Mouse (Mus musculus) hindbrain, embryonic 13.5 days (tissue): ENCODE measurements around the gene Slc12a7. TPM values are rescaled to one million over a fixed set of nuclear protein-coding genes. Genes with fewer than 3 reads are reported as not detected.

Experiments used
- ATAC-seq: fragments of 200-750 bp; cut with Nextera tagmentation; 2 replicates; pipeline ENCODE4 v1.8.0; 2017; ENCODE audit warnings: moderate TSS enrichment; ENCODE audit not compliant: low FRiP score
- H3K27ac ChIP-seq: fragments of 300-500 bp; sonication (generic); 2 replicates; pipeline ENCODE4 v1.5.1; 2015; ENCODE audit warnings: inconsistent platforms, mild to moderate bottlenecking, moderate library complexity
- H3K27me3 ChIP-seq: fragments of 300-500 bp; sonication (generic); 2 replicates; pipeline ENCODE4 v1.6.1; 2015; ENCODE audit warnings: mild to moderate bottlenecking, inconsistent platforms
- H3K36me3 ChIP-seq: fragments of 300-500 bp; sonication (generic); 2 replicates; pipeline ENCODE4 v1.6.1; 2015; ENCODE audit warnings: mild to moderate bottlenecking, inconsistent platforms
- H3K4me1 ChIP-seq: fragments of 300-500 bp; sonication (generic); replicated peaks from 2 replicates; pipeline ENCODE4 v1.6.1; 2015; ENCODE audit warnings: inconsistent platforms
- H3K4me2 ChIP-seq: fragments of 300-500 bp; sonication (generic); 2 replicates; pipeline ENCODE4 v1.6.1; 2015; ENCODE audit warnings: inconsistent platforms, mild to moderate bottlenecking, moderate library complexity
- H3K4me3 ChIP-seq: fragments of 300-500 bp; sonication (generic); 2 replicates; pipeline ENCODE4 v1.5.1; 2015; ENCODE audit warnings: mild to moderate bottlenecking, inconsistent platforms
- H3K9ac ChIP-seq: fragments of 300-500 bp; sonication (generic); 2 replicates; pipeline ENCODE4 v1.6.1; 2015; ENCODE audit warnings: mild to moderate bottlenecking, inconsistent platforms
- H3K9me3 ChIP-seq: fragments of 300-500 bp; sonication (generic); 2 replicates; pipeline ENCODE4 v1.6.1; 2016; ENCODE audit warnings: inconsistent platforms
- WGBS: fragments of 180-500 bp; shearing (Covaris S2); methylation state at CpG from one replicate; pipeline ENCODE4 v1.1.7; 2015; 5-methylcytosine and 5-hydroxymethylcytosine counted together
- polyA plus RNA-seq: library from polyadenylated mRNA; unstranded; fragments of >200 nt; fragmentation: Nextera tagmentation; extraction: Ambion mirVana; gene quantifications from 2 replicates; pipeline ENCODE4 v1.2.1, GENCODE M21; 2015

Slc12a7 gene
- polyA plus RNA-seq, 1 experiment from 2014 or later, result 14.3 TPM

DNA sequence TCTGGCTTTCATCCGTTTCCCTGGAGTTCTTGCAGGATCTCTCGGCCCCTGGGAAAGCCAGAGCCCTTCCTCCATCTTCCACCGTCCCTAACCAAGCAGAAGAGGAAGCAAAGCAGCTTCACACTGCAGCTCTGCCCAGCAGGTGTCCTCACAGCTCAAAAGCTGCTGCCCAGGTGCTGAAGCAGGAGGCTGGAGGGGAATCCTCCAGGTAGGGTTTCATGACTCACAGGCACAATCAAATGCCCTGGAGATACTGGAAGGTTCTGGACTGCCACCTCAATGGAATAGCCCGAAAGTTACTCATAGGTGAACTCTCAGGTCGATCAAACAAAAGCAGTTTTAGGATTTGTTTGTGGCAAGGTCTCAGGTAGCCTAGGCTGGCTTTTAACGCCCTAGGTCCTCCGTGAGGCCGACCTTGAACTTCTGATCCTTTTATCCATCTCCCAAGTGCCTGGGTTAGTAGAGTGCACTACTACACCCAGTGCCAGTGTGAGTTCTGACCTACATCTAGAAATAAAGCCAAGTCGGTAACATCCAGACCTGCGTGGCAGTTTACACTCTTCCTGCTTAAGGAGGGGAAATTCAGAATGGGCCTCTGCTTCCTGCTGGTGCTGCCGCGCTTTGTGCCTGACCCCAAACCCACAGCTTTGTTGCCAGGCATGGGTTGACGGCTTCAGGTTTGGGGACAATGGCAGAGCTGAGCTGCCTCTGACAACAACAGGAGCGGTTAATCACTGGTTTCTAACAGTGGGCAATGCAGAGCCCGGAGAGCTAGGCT lies 16.0 kb downstream of the Slc12a7 start:
- ATAC-seq, result no peak
- Histone ChIP-seq H3K36me3 (no peaks in the 10 kb centered on the region), H3K4me1 (peaks cover 15% of the 10 kb centered on the region), H3K4me3 (no peak overlapping the region), H3K9ac (no peak overlapping the region; the same call in 1 of the 2 replicates), H3K9me3 (no peaks in the 10 kb centered on the region), H3K27me3 (0 out of 2 replicates have a peak, but pooled peaks cover 3% of the 10 kb centered on the region), H3K27ac (0 out of 2 replicates have a peak overlapping the region, but pooled peaks have one; percentile 8), H3K4me2 (no peak overlapping the region)
- 37% methylated on average over 15 of the region's 15 CpGs for WGBS

DNA sequence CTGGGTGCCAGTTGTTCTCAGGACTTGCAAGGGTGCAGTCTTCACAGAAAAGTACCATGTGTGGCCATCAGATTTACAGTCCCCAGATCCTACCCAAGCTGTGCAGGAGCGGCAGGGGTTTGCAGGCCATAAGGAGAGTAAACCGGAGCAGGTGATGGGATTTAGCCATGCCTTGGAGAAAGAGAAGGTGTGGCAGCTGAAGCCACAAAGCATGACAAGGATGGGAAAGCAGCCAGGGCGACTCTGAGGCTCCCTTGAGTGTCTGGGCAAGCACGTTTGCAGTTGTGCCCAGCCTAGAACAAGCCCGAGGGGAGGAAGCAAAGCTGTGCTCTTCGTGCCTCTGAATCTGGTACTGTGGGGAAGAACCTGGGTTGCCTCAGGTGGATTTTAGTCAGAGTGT lies 17.5 kb downstream of the Slc12a7 start:
- no peak for ATAC-seq
- Histone ChIP-seq H3K36me3 (no peaks in the 10 kb centered on the region), H3K27me3 (0 out of 2 replicates have a peak, but pooled peaks cover 3% of the 10 kb centered on the region), H3K4me1 (peaks cover 14% of the 10 kb centered on the region), H3K4me3 (no peak overlapping the region), H3K27ac (no peak overlapping the region), H3K9ac (no peak overlapping the region), H3K9me3 (no peaks in the 10 kb centered on the region), H3K4me2 (no peak overlapping the region)
- WGBS, result 62% methylated on average over 6 of the region's 6 CpGs

DNA sequence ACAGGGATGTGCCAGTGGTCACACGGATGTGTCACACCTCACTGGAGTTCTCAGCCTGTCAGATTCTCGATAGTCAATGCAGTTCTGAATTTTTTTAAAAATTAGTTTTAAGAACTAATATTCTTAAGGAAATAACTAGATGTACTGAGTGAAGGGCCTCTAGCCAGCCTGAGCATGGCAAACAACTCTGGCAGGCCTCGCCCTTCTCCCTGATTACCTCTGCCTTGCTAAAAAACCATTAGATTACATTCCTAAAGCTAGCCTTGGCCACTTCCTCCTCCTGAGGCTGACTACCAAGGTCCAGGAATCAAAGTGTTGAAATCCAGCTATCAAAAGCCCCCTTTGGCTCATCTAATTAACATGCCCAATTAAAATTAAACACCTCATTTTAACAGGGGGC lies 18.4 kb downstream of the Slc12a7 start:
- 96% methylated on average over 3 of the region's 3 CpGs for WGBS
- Histone ChIP-seq H3K27ac (no peak overlapping the region), H3K9me3 (no peaks in the 10 kb centered on the region), H3K4me3 (no peak overlapping the region), H3K4me1 (peaks cover 14% of the 10 kb centered on the region), H3K27me3 (0 out of 2 replicates have a peak, but pooled peaks cover 3% of the 10 kb centered on the region), H3K9ac (no peak overlapping the region), H3K4me2 (no peak overlapping the region), H3K36me3 (no peaks in the 10 kb centered on the region)
- ATAC-seq, result no peak

DNA sequence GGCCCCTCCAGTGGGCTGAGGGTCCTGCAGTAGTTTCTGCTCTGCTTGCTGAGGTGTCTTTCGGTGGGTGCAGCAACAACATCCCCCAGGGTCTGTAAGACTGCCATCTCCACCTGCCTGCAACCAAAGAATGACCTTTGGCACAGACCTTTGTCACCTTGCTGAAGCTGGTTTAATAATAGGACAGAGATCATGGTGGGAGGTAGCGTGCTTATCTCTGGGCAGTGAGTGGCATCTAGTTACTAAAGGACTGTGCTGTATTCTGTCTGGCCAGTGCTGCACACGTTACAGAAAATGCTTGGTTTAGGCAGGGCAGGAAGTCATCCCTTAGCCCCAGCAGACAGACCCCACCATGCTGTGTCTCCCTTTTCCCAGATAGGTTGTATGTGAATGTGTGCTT lies 22.9 kb downstream of the Slc12a7 start:
- WGBS, result 88% methylated on average over 3 of the region's 3 CpGs
- Histone ChIP-seq H3K4me1 (no peaks in the 10 kb centered on the region; the same call in 1 of the 2 replicates), H3K27ac (no peak overlapping the region), H3K4me2 (no peak overlapping the region), H3K4me3 (no peak overlapping the region), H3K9me3 (no peaks in the 10 kb centered on the region), H3K27me3 (no peaks in the 10 kb centered on the region), H3K36me3 (no peaks in the 10 kb centered on the region), H3K9ac (no peak overlapping the region)
- no peak for ATAC-seq

DNA sequence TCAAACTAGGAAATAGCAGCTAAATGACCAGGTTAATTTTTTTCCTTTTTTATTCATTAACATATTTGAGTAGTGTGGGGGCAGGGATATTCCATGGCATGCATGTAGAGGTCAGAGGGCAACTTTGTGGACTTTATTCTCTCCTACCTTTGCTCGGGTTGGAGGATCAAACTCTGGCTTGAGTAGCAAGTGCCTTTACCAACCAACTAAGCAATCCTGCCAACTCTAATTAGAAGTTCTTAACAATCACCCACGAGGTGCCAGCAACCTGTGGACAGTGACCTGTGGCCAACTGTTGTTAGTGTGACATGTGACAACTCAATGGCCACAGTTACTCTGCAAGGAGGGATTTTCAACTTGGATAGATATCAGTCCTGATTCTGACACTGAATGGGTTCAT lies 24.0 kb downstream of the Slc12a7 start:
- Histone ChIP-seq H3K4me1 (no peaks in the 10 kb centered on the region; the same call in 1 of the 2 replicates), H3K36me3 (no peaks in the 10 kb centered on the region), H3K27me3 (no peaks in the 10 kb centered on the region), H3K9me3 (no peaks in the 10 kb centered on the region), H3K27ac (no peak overlapping the region), H3K4me2 (no peak overlapping the region), H3K9ac (no peak overlapping the region), H3K4me3 (no peak overlapping the region)
- 63% methylated on average over 2 of the region's 2 CpGs for WGBS
- ATAC-seq, result no peak

DNA sequence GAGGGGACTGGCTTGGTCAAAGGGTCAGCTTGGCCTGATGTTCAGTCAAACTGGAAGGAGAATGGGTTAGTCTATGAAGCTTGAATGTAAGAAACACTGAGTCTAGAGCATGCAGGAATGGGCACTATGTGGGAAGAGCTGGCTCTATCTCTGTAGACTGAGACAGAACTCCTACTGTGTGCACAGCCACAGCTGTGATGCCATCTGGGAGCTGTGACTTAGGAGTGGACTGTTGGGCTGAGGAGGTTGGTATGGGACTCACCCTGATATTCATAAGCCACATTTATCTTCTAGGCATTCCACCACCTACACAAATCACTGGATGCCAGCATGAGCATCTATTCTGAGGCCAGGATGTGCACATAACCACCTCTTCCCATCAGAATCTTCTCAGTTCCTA lies 24.5 kb downstream of the Slc12a7 start:
- no peak overlapping the region for H3K4me3 ChIP-seq
- H3K4me2 ChIP-seq, result no peak overlapping the region
- no peaks in the 10 kb centered on the region for H3K9me3 ChIP-seq
- H3K27me3 ChIP-seq, result no peaks in the 10 kb centered on the region
- ATAC-seq, result no peak
- H3K4me1 ChIP-seq, result no peaks in the 10 kb centered on the region; the same call in 1 of the 2 replicates
- no peak overlapping the region for H3K9ac ChIP-seq
- H3K27ac ChIP-seq, result no peak overlapping the region
- no peaks in the 10 kb centered on the region for H3K36me3 ChIP-seq

DNA sequence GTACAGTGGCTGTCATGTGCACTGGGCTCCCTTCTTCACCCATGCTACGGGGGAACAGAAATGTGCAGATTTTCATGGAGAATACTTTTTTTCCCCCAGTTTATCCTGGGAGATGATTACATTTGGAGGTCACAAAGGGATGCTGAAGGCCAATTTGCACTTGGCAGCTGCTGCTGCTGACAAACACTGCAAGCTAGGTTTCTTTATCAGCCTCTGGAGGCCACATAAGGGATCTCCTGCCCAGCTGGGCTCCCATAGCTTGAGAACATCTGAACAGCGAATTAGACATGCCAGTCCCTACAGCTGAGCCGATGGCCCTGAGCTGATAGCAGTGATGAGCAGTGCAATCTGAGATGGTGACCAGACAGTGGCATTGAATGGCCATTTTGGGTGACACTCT lies 26.7 kb downstream of the Slc12a7 start:
- 61% methylated on average over 3 of the region's 3 CpGs for WGBS
- no peak overlapping the region for H3K4me3 ChIP-seq
- no peaks in the 10 kb centered on the region for H3K36me3 ChIP-seq
- no peak for ATAC-seq
- H3K4me1 ChIP-seq, result peaks cover 9% of the 10 kb centered on the region
- H3K4me2 ChIP-seq, result no peak overlapping the region
- H3K9me3 ChIP-seq, result no peaks in the 10 kb centered on the region
- H3K27ac ChIP-seq, result no peak overlapping the region
- no peaks in the 10 kb centered on the region for H3K27me3 ChIP-seq
- no peak overlapping the region for H3K9ac ChIP-seq

DNA sequence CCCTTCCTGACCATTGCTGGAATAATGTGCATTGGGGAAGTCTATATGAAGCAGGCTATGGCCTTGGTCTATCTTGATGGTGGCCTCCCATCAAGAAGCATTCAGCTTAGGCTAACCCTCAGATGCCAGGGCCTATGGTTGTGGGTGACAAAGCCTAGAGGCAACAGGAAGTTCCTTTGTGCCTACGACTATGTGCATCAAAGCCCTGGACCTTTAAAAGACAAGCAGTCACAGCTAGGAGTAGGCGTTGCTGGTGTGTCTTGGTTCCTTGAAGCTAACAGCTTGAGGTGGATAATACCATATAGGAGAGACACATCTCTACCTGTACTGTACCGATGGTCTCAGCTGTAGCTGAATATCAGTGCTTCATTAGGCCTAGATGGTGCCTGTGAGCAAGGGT lies 27.2 kb downstream of the Slc12a7 start:
- ATAC-seq, result no peak
- Histone ChIP-seq H3K4me2 (no peak overlapping the region), H3K36me3 (no peaks in the 10 kb centered on the region), H3K4me3 (no peak overlapping the region), H3K27ac (no peak overlapping the region), H3K4me1 (peaks cover 14% of the 10 kb centered on the region), H3K9ac (no peak overlapping the region), H3K9me3 (no peaks in the 10 kb centered on the region), H3K27me3 (no peaks in the 10 kb centered on the region)
- WGBS, result 93% methylated on average over 3 of the region's 3 CpGs

DNA sequence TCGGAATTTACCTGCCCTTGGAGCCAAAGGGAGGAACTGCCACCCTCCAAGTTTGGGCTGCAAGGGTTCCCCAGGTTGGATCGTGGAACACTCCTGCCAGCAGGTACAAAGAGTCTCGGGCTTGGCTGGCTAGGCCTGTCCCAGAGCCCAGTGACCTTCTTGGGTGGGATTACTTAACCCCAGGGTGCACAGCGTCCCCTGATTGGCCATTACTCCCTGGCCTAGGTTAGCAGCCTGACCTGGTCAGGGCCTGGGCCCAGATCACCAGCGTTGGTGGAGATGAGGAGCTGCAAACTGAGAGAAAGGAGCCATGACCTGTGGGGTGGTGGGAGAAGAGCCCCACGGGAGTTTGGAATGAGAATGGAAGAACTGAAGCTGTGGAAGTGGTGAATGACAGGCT lies 30.0 kb downstream of the Slc12a7 start:
- Histone ChIP-seq H3K4me2 (peak overlapping the region; percentile 90), H3K27ac (no peak overlapping the region), H3K9me3 (no peaks in the 10 kb centered on the region), H3K27me3 (no peaks in the 10 kb centered on the region), H3K4me3 (peak overlapping the region; percentile 61), H3K9ac (no peak overlapping the region), H3K4me1 (peaks cover 30% of the 10 kb centered on the region), H3K36me3 (no peaks in the 10 kb centered on the region)
- 41% methylated on average over 6 of the region's 6 CpGs for WGBS
- peak; percentile 15 for ATAC-seq

DNA sequence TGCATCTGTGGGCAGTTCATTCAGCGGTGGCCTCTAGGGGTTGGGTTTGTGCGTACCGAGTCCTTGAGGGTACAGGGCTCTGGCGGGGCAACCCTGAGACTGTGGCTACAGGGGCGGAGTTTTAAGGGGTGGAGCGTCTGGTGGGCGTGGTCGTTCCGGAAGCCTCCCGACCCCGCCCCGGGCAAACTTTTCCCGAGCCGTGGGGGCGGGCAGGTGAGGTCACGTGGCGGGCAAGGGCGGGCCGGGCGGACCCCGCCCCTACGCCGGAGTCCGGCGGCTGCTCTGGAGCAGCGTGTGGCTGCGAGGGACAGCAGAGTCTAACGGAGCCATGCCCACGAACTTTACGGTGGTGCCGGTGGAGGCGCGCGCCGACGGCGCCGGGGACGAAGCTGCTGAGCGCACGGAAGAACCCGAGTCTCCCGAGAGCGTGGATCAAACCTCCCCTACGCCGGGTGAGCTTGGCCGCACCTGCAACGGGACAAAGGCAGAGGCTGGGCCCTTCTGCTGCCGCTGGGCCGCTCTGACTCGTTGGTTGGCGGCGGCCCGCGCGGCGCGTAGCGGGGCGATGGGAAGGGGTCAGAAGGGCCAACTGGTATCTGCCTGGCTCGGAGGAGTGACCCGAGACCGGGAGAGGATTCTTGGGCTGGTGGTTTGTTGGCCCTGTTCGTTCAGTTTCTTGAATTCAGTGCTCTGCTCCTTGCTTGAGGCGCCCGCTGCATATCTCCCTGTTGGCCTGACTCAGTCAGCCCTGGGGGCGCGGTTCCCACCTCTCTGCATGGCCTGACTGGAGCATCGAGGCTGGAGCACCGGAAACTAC lies 30.8 kb downstream of the Slc12a7 start:
- H3K27ac ChIP-seq, result no peak overlapping the region
- H3K36me3 ChIP-seq, result no peaks in the 10 kb centered on the region
- peak; percentile 82 for ATAC-seq
- no peaks in the 10 kb centered on the region for H3K9me3 ChIP-seq
- no peaks in the 10 kb centered on the region for H3K27me3 ChIP-seq
- H3K4me1 ChIP-seq, result peaks cover 37% of the 10 kb centered on the region
- H3K4me3 ChIP-seq, result peak overlapping the region; percentile 61
- H3K4me2 ChIP-seq, result peak overlapping the region; percentile 90
- under 1% methylated on average over 70 of the region's 70 CpGs for WGBS
- peak overlapping the region; percentile 82 for H3K9ac ChIP-seq

DNA sequence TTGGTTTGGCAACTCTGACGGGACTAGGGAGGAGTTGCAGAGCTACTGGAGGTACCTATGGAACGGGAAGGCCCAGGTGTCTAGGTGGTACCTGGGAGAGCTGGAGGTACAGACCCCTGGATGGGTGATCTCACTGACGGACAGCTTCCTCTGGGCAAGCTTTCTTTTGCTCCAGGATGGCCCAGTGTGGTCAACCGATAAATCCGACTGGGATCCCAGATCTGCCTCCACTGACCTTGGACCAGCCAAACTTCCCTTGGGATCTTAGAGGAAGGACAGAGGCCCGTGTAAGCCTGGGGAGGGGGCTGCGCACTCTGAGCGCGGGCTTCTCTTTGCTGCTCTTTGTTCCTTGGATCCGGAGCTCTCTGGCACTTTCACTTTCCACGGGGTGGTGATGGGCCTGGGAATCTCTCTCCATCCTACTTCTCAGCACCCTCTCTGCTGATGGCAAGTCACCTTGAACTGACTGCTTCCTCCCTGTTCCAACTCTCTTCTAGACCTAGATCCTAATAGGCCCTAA lies 31.4 kb downstream of the Slc12a7 start:
- Histone ChIP-seq H3K4me2 (peak overlapping the region; percentile 90), H3K36me3 (no peaks in the 10 kb centered on the region), H3K9me3 (no peaks in the 10 kb centered on the region), H3K4me3 (peak overlapping the region; percentile 61), H3K27ac (0 out of 2 replicates have a peak overlapping the region, but pooled peaks have one; percentile 2), H3K27me3 (no peaks in the 10 kb centered on the region), H3K4me1 (peaks cover 42% of the 10 kb centered on the region), H3K9ac (peak overlapping the region; percentile 82)
- 1% methylated on average over 11 of the region's 11 CpGs for WGBS
- ATAC-seq, result no peak

DNA sequence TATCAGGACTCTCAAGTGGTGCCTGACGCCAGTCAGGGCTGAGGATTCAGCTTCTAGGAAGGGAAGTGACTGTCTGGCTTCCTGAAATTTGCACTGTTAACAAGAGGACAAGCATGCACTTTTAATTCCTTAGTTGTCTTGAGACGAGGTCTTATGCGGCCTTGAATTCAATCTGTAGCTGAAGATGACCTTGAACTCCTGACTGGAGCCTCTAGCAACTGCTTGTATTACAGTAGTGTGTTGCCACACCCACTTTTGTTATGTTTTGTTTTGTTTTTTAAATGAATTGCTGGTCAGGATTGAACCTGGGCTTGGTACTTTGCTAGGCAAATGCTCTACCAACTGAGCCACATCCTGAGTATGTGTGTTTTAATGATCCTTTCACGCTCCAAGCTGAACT lies 32.5 kb downstream of the Slc12a7 start:
- H3K4me1 ChIP-seq, result peaks cover 49% of the 10 kb centered on the region
- H3K9ac ChIP-seq, result peak overlapping the region; percentile 82; the same call in 1 of the 2 replicates
- no peaks in the 10 kb centered on the region for H3K36me3 ChIP-seq
- no peak overlapping the region for H3K27ac ChIP-seq
- H3K4me2 ChIP-seq, result peak overlapping the region; percentile 90
- no peaks in the 10 kb centered on the region for H3K27me3 ChIP-seq
- H3K4me3 ChIP-seq, result no peak overlapping the region; the same call in 1 of the 2 replicates
- H3K9me3 ChIP-seq, result no peaks in the 10 kb centered on the region
- WGBS, result 74% methylated on average over 4 of the region's 4 CpGs
- no peak for ATAC-seq
